Mouse (Mus musculus) liver, embryonic 12.5 days (tissue): ENCODE data around the gene Krtcap2. TPM values are rescaled to one million over a fixed set of nuclear protein-coding genes. Genes with fewer than 3 reads are reported as not detected.
A peak's percentile ranks its signal among the peaks of the same experiment; 100 is the strongest.

ENCODE experiments used
- ATAC-seq: fragments of 200-750 bp; cut with Nextera tagmentation; 2 replicates; pipeline ENCODE4 v1.8.0; 2017; ENCODE audit warnings: moderate number of reproducible peaks, mild to moderate bottlenecking, moderate library complexity
- H3K27ac ChIP-seq: fragments of 300-500 bp; sonication (generic); 2 replicates; pipeline ENCODE4 v1.5.1; 2016; ENCODE audit warnings: mild to moderate bottlenecking
- H3K27me3 ChIP-seq: fragments of 300-500 bp; sonication (generic); replicated peaks from 2 replicates; pipeline ENCODE4 v1.6.1; 2016; ENCODE audit warnings: mild to moderate bottlenecking, moderate library complexity
- H3K36me3 ChIP-seq: fragments of 300-500 bp; sonication (generic); 2 replicates; pipeline ENCODE4 v1.6.1; 2016; ENCODE audit warnings: mild to moderate bottlenecking, moderate library complexity
- H3K4me1 ChIP-seq: fragments of 300-500 bp; sonication (generic); 2 replicates; pipeline ENCODE4 v1.6.1; 2016
- H3K4me2 ChIP-seq: fragments of 300-500 bp; sonication (generic); 2 replicates; pipeline ENCODE4 v1.6.1; 2016; ENCODE audit warnings: mild to moderate bottlenecking, moderate library complexity
- H3K4me3 ChIP-seq: fragments of 300-500 bp; sonication (generic); 2 replicates; pipeline ENCODE4 v1.5.1; 2016; ENCODE audit warnings: mild to moderate bottlenecking, moderate library complexity
- H3K9ac ChIP-seq: fragments of 300-500 bp; sonication (generic); 2 replicates; pipeline ENCODE4 v1.6.1; 2016; ENCODE audit warnings: mild to moderate bottlenecking, moderate library complexity
- H3K9me3 ChIP-seq: fragments of 300-500 bp; sonication (generic); replicated peaks from 2 replicates; pipeline ENCODE4 v1.6.1; 2016; ENCODE audit warnings: mild to moderate bottlenecking, moderate library complexity
- WGBS: fragments of 180-500 bp; shearing (Covaris S2); methylation state at CpG from one replicate; pipeline ENCODE4 v1.1.7; 2016; ENCODE audit not compliant: insufficient replicate concordance; 5-methylcytosine and 5-hydroxymethylcytosine counted together
- polyA plus RNA-seq: library from polyadenylated mRNA; unstranded; fragments of >200 nt; fragmentation: Nextera tagmentation; extraction: Ambion mirVana; gene quantifications from 2 replicates; pipeline ENCODE4 v1.2.1, GENCODE M21; 2016

Gene Krtcap2
- polyA plus RNA-seq, 1 experiment from 2014 or later, result 187 TPM

DNA sequence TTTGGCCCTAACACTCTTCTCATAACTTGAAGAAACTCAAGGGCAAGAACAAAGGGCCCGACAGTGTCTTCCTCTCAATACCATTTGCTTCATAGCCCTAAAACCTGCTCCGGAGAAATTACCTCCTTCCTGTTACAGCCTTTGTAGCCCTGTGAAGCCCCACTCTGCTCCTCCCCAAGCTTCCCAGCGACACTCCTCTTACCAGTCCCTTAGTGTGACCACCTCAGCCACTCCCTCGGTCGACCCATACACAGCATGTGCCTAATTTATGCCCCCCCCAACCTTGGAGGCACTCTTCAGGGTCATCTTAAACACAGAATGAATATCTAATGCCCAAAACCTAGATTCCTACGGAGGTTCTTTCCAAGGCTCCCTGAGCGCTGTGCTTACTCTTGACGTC is 32.9 kb downstream of the Krtcap2 start:
- H3K36me3 ChIP-seq, result no peaks in the 10 kb centered on the region
- 0 out of 2 replicates have a peak overlapping the region, but pooled peaks have one; percentile 45 for H3K9ac ChIP-seq
- 8% methylated on average over 8 of the region's 8 CpGs for WGBS
- peak overlapping the region; percentile 50 for H3K4me3 ChIP-seq
- no peak for ATAC-seq
- H3K27ac ChIP-seq, result 0 out of 2 replicates have a peak overlapping the region, but pooled peaks have one; percentile 8
- peak overlapping the region; percentile 69 for H3K4me2 ChIP-seq
- H3K4me1 ChIP-seq, result peaks cover 49% of the 10 kb centered on the region
- H3K9me3 ChIP-seq, result no peaks in the 10 kb centered on the region
- H3K27me3 ChIP-seq, result peaks cover 83% of the 10 kb centered on the region

DNA sequence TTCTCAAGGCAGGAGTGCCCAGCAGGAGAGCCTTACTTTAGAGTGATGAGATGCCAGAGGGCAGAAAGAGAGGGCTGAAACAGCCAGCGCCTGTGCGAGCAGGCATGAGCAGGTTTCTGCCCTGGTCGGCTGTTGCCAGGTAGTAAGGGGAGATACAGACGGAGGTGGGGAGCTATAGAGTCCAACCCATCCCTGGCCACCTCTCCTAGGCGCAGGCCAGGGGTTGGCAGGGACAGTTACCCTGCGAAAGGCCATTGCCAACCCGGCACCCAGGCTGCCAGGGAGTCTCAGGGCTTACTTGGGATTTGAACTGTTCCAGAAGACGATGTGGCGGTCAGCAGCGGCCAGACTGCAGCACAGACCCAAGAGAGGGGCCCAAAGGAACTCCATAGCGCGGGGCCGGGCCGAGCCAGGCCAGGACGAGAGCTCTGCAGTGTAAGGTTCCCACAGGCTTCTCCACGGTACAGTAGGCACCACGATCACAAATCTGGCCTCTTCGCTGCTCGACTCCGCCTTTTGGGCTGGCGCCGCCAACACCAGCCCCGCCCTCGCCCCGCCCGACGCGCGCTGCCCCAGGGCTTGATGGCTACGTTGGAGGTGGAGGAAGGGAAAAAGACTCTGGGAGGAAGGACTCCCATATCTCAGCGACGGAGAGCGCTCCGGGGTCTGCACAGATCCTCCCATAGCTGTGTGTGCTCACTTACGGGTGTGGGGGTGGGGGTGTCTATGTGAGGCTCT is 33.6 kb downstream of the Krtcap2 start:
- H3K9me3 ChIP-seq, result no peaks in the 10 kb centered on the region
- WGBS, result 3% methylated on average over 35 of the region's 35 CpGs
- H3K4me3 ChIP-seq, result peak overlapping the region; percentile 50
- H3K36me3 ChIP-seq, result no peaks in the 10 kb centered on the region
- H3K27ac ChIP-seq, result peak overlapping the region; percentile 58
- H3K27me3 ChIP-seq, result peaks cover 83% of the 10 kb centered on the region
- H3K4me2 ChIP-seq, result peak overlapping the region; percentile 69
- peak overlapping the region; percentile 45; the same call in 1 of the 2 replicates for H3K9ac ChIP-seq
- H3K4me1 ChIP-seq, result peaks cover 49% of the 10 kb centered on the region
- peak; percentile 45 for ATAC-seq

DNA sequence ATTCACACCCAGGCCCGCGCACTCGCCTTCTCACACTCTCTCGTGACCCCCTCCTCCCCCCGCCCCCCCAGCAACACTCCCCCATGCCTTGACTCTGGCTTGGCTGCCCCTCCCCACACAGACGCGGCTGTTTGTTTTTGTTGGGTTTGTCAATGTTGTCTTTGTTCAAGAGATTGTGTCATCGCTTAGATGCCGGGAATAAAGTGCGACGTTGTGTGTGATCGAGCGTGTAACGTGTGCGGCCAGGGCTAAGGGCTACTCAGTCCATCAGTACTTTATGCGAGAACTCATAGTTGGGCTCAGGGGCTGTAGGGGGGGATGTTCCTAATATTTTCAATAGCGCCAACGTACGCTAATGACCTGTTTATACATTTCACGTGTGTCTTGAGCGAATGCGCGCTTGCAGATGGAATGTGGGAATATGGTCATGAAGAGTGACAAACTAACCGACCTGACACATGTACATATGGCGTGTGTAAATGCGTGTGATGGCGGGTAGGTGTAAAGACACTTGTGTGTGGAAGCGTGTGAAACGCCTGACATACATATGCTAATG is 34.4 kb downstream of the Krtcap2 start:
- no peak for ATAC-seq
- no peak overlapping the region for H3K9ac ChIP-seq
- WGBS, result under 1% methylated on average over 29 of the region's 29 CpGs
- H3K4me1 ChIP-seq, result peaks cover 49% of the 10 kb centered on the region
- peak overlapping the region; percentile 69 for H3K4me2 ChIP-seq
- peaks cover 87% of the 10 kb centered on the region for H3K27me3 ChIP-seq
- peak overlapping the region; percentile 50 for H3K4me3 ChIP-seq
- no peaks in the 10 kb centered on the region for H3K36me3 ChIP-seq
- no peaks in the 10 kb centered on the region for H3K9me3 ChIP-seq
- peak overlapping the region; percentile 58; the same call in 1 of the 2 replicates for H3K27ac ChIP-seq

DNA sequence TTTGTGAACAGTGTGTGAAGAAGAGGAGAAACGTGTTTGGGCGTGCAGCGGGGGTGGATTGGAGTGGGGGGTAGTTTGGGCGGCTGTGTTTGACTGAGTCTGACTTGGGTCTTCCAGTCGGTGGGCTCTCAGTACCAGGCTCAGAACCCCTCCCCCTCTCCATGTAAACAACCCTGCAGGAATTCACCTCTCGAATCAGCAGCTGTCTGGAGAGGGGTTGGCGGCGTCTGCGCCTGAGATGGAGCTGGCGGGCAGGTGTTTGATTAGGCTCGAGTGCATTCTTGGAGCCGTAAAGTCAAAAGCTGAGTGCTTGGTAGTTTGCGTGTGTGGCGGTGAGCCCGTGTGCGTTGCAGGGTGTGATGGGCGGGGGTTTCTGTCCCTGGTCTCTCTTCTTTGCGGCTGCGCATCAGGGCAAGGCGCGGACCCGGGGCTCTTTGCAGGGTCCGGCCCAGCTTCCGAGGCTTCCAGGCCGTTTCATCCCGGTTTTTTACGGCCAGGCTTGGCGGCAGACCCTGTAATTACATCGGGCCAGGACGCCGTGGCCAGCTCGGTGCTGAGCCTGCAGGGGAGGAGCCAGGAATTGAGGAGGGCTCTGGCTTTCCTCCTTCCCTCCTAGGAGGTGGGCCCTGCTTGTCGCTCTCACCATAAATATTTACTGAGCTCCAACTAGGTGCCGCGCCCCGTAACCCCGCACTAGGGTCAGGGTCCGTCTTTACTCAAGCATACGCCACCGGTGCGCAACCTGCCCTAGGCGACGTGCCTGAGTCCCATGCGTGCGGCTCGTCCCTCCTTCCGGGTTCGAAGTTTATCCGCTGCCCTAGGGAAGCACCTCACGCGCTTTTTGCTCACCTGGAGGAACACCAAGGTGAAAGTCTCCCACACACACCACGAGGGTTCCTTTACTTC is 35.1 kb downstream of the Krtcap2 start, which contains the start of gene Efna1:
Efna1 (minus strand) TSS at position 537 of the 906 bp plus-strand sequence.
- Histone ChIP-seq H3K4me3 (peak within 1 kb of the TSS; percentile 50), H3K36me3 (no peaks in the 10 kb centered on the region), H3K9me3 (no peaks in the 10 kb centered on the region), H3K27me3 (peaks cover 87% of the 10 kb centered on the region), H3K9ac (no peak within 1 kb of the TSS), H3K4me2 (peak within 1 kb of the TSS; percentile 69), H3K4me1 (peaks cover 49% of the 10 kb centered on the region), H3K27ac (no peak within 1 kb of the TSS)
- peak; percentile 45 for ATAC-seq
- WGBS, result 1% methylated on average over 52 of the region's 52 CpGs

DNA sequence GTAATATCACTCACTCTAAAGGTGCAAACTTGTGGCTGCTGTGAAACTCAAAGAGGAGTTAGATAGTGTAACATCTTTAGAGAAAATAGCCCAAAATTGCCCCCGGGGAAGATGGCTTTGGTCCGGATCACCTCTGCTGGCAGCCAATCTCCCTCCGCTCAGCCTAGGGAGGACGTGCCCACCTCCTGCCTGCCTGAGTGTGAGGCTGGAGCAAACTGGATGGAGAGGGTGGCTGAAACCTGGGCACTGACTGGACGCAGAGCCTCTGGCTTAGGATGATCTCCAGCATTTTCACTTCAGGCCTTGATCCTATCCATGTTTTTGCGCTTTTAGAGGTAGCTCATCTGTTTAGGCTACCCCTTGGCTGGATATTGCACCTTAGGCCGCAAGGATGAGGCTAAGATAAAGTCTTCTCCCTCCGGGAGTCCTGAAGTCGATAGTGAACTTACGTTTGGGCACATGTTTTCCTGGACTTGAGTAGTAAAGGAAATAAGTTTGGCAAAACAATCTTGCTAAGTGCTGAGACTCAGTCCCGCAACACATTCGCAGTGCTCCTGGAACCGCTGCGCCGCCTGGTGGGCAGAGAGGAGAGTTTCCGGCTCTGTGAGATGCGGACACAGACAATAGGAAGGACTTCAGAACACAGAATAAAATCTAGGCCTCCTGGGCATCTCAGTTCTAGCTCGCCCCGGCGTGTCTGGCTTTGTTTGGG is 36.0 kb downstream of the Krtcap2 start:
- H3K4me3 ChIP-seq, result peak overlapping the region; percentile 50
- H3K27me3 ChIP-seq, result peaks cover 87% of the 10 kb centered on the region
- no peaks in the 10 kb centered on the region for H3K9me3 ChIP-seq
- no peak overlapping the region for H3K9ac ChIP-seq
- H3K4me2 ChIP-seq, result peak overlapping the region; percentile 69
- no peak for ATAC-seq
- peaks cover 49% of the 10 kb centered on the region for H3K4me1 ChIP-seq
- H3K27ac ChIP-seq, result no peak overlapping the region
- no peaks in the 10 kb centered on the region for H3K36me3 ChIP-seq
- WGBS, result 14% methylated on average over 20 of the region's 20 CpGs

DNA sequence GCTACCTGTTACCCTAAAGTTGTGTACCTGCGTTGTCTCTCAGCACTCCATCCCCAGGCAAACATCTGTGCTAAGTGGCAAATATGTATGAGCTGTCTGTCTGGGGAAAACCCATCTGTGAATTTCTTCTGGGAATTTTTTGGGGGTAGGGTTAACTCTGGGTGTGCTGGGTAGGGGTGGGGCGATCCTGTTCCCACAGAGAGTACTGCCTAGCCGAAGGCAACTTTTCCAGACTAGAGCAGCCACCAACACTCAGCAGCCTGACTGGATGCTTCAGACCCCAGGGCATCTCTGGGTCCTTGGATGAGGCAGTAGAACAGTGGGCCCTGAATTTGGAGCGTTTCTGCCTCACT is 36.5 kb downstream of the Krtcap2 start:
- Histone ChIP-seq H3K27me3 (peaks cover 82% of the 10 kb centered on the region), H3K36me3 (no peaks in the 10 kb centered on the region), H3K4me2 (0 out of 2 replicates have a peak overlapping the region, but pooled peaks have one; percentile 69), H3K4me3 (no peak overlapping the region), H3K27ac (no peak overlapping the region), H3K9ac (no peak overlapping the region), H3K9me3 (no peaks in the 10 kb centered on the region), H3K4me1 (peaks cover 45% of the 10 kb centered on the region)
- no peak for ATAC-seq
- WGBS, result 19% methylated on average over 4 of the region's 4 CpGs

DNA sequence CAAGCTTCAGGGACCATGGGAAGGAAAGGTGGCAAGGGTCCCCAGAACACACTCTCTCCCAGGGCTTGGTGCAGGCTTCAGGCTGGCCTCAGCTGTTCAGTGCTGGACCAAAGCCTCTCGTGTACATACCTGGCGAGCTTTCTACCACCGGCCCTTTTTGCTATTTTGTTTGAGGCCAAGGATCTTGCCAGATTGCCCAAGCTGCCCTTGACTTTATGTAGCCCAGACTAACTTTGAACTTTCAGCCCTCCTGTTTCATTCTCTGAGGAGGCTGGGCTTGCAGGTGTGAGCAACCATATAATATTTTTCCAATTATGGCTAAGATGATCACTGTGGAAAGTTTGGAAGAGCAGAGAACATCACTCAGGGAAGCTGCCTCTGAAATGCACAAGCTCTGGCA is 38.5 kb downstream of the Krtcap2 start:
- H3K9me3 ChIP-seq, result no peaks in the 10 kb centered on the region
- H3K4me2 ChIP-seq, result no peak overlapping the region
- no peaks in the 10 kb centered on the region for H3K36me3 ChIP-seq
- no peak overlapping the region for H3K27ac ChIP-seq
- H3K4me1 ChIP-seq, result peaks cover 30% of the 10 kb centered on the region
- no peak overlapping the region for H3K9ac ChIP-seq
- 74% methylated on average over 3 of the region's 3 CpGs for WGBS
- no peak overlapping the region for H3K4me3 ChIP-seq
- H3K27me3 ChIP-seq, result peaks cover 81% of the 10 kb centered on the region
- no peak for ATAC-seq

DNA sequence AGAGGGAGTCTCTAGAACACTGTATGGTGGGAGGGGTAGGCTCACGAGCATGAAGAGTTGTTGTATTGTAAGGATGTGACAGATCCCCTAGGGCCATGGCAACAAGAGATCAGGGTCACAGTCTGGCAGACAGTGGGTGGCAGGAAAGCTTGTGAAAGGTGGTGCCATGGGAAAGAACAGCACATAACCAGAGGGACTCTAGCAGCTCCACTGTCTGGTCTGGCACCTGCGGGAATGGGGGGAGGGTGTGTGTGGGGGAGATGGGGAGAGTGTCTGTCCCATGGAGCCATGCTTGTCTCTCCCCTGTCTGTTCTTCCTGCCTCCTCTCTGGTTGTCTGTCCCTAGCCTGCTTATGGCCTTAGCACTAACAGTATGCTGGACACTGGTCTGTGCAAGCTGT is 39.8 kb downstream of the Krtcap2 start:
- no peak overlapping the region for H3K4me2 ChIP-seq
- no peak overlapping the region for H3K9ac ChIP-seq
- no peak overlapping the region for H3K27ac ChIP-seq
- WGBS, result 44% methylated on average over 2 of the region's 2 CpGs
- H3K27me3 ChIP-seq, result peaks cover 69% of the 10 kb centered on the region
- no peaks in the 10 kb centered on the region for H3K36me3 ChIP-seq
- ATAC-seq, result no peak
- no peaks in the 10 kb centered on the region for H3K9me3 ChIP-seq
- H3K4me1 ChIP-seq, result peaks cover 18% of the 10 kb centered on the region
- H3K4me3 ChIP-seq, result no peak overlapping the region

DNA sequence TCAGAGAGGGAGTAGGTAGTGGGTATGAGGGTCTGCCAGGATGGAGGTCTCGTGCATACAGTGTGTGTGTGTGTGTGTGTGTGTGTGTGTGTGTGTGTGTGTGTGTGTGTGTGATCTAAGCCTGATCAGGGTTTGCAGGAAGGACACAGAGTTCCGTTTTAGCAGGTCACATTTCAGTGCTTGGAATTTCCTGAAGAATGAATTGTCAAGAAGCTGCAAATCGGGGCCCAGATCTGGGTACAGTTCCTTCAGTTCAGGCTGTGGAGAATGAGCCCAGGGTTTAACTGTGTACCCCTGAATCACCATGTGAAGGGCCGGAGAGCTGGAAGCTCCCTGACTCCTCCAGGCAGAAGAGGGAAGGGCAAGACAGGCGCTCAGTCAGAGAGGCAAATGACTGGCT is 41.5 kb downstream of the Krtcap2 start:
- H3K9ac ChIP-seq, result no peak overlapping the region
- no peaks in the 10 kb centered on the region for H3K9me3 ChIP-seq
- peaks cover 11% of the 10 kb centered on the region for H3K4me1 ChIP-seq
- WGBS, result 33% methylated on average over 5 of the region's 5 CpGs
- H3K27me3 ChIP-seq, result peaks cover 51% of the 10 kb centered on the region
- H3K27ac ChIP-seq, result no peak overlapping the region
- H3K36me3 ChIP-seq, result no peaks in the 10 kb centered on the region
- no peak overlapping the region for H3K4me3 ChIP-seq
- ATAC-seq, result no peak
- no peak overlapping the region for H3K4me2 ChIP-seq

DNA sequence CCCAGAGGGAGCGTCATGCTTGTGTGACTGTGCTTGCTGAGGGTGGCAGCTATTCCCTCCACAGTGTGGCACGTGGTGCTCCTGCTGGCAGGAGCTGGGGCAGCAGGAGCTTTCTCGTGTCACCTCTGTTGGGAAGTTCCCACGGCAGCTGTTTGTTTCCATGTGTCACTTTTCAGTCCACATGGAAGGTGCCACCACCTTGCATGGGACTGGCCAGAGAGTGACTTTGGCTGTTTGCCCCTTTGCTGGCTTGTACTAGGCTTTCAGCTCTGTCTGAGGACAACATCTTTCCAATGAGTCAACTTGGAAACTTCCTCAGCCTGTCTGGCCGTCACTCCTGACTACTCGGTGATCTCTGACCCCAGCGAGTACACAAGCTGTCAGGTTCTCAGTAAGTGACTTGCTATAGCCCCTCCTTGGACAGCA is 42.8 kb downstream of the Krtcap2 start:
- peaks cover 43% of the 10 kb centered on the region for H3K27me3 ChIP-seq
- H3K27ac ChIP-seq, result no peak overlapping the region
- no peak overlapping the region for H3K9ac ChIP-seq
- peaks cover 16% of the 10 kb centered on the region for H3K4me1 ChIP-seq
- no peaks in the 10 kb centered on the region for H3K9me3 ChIP-seq
- H3K36me3 ChIP-seq, result no peaks in the 10 kb centered on the region
- no peak overlapping the region for H3K4me3 ChIP-seq
- WGBS, result 31% methylated on average over 7 of the region's 7 CpGs
- H3K4me2 ChIP-seq, result no peak overlapping the region
- ATAC-seq, result no peak

DNA sequence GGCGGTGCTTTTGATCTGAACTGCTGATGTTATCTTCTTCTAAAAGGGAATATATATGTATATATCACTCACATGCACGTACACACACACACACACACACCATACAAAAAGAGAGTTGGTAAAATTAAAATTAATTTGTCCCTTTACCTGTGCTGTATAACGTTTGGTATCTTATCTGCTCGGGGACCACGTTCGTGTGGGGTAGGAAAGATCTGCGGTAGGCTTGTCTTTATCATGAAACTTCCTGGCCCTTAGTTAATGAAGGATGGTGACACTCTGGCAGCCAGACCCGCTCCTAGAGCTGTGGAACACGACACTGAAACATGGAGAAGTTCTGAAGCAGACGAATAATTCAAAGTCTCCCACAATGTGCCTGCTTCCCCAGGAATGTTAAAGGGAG is 46.1 kb downstream of the Krtcap2 start:
- Histone ChIP-seq H3K27ac (no peak overlapping the region), H3K4me3 (no peak overlapping the region), H3K9ac (no peak overlapping the region), H3K36me3 (no peaks in the 10 kb centered on the region), H3K27me3 (peaks cover 24% of the 10 kb centered on the region), H3K9me3 (no peaks in the 10 kb centered on the region), H3K4me1 (peaks cover 16% of the 10 kb centered on the region), H3K4me2 (no peak overlapping the region)
- WGBS, result 29% methylated on average over 10 of the region's 10 CpGs
- no peak for ATAC-seq
